Mouse (Mus musculus): ENCODE data around the gene Ccdc117.
"Not testable (repeated sequence)": the region's sequence is repeated elsewhere in the genome, so short reads cannot be mapped to it uniquely, and the experiment has no call there.

Ccdc117 gene

GRCm38 (mm10) chr11:5509215-5510098, 32.5 kb downstream of the Ccdc117 start:
- DNase-seq (ENCODE audit: low spot score in 2 of 2) = no peak

- no peak for DNase-seq (ENCODE audit: low spot score in 2 of 2)
These were observed 36.0 kb downstream of the Ccdc117 start for GRCm38 (mm10) chr11:5505856-5506575.

GRCm38 (mm10) chr11:5502351-5503051, 39.5 kb downstream of the Ccdc117 start:
- DNase-seq (ENCODE audit: low spot score in 2 of 2) = no peak

- no peak for DNase-seq (ENCODE audit: low spot score in 2 of 2)
These were observed 40.9 kb downstream of the Ccdc117 start for GRCm38 (mm10) chr11:5500903-5501741.

GRCm38 (mm10) chr11:5499961-5500644, 41.9 kb downstream of the Ccdc117 start:
- no peak for DNase-seq (ENCODE audit: low spot score in 2 of 2)

GRCm38 (mm10) chr11:5498931-5499661, 42.9 kb downstream of the Ccdc117 start:
- no peak for DNase-seq (ENCODE audit: low spot score in 2 of 2)

GRCm38 (mm10) chr11:5498422-5498821, 43.6 kb downstream of the Ccdc117 start:
- DNase-seq (ENCODE audit: low spot score in 2 of 2) = no peak

GRCm38 (mm10) chr11:5496559-5497248, 45.3 kb downstream of the Ccdc117 start:
- DNase-seq (ENCODE audit: low spot score in 2 of 2) = no peak

GRCm38 (mm10) chr11:5495906-5496305, 46.1 kb downstream of the Ccdc117 start:
- no peak for DNase-seq (ENCODE audit: low spot score in 2 of 2)

- no peak for DNase-seq (ENCODE audit: low spot score in 2 of 2)
These were observed 46.6 kb downstream of the Ccdc117 start for GRCm38 (mm10) chr11:5495286-5495832.

- DNase-seq (ENCODE audit: low spot score in 2 of 2) = no peak
These were observed 48.1 kb downstream of the Ccdc117 start for GRCm38 (mm10) chr11:5493869-5494268.

GRCm38 (mm10) chr11:5491912-5492311, 50.1 kb downstream of the Ccdc117 start:
- no peak for DNase-seq (ENCODE audit: low spot score in 2 of 2)

GRCm38 (mm10) chr11:5490989-5491656, 50.9 kb downstream of the Ccdc117 start:
- no peak for DNase-seq (ENCODE audit: low spot score in 2 of 2)

- DNase-seq (ENCODE audit: low spot score in 2 of 2) = not testable (repeated sequence)
These were observed 52.6 kb downstream of the Ccdc117 start for GRCm38 (mm10) chr11:5489433-5489832.

- DNase-seq (ENCODE audit: low spot score in 2 of 2) = peak; percentile 65 to 84
These were observed 56.6 kb downstream of the Ccdc117 start for GRCm38 (mm10) chr11:5485193-5486011.

- no peak for DNase-seq (ENCODE audit: low spot score in 2 of 2)
These were observed 59.4 kb downstream of the Ccdc117 start for GRCm38 (mm10) chr11:5482581-5482980.

Data from urinary bladder, postnatal 4 days (tissue).